Mouse (Mus musculus) spleen, adult 2 months (tissue): ENCODE measurements around the gene Prkcb. TPM values are rescaled to one million over a fixed set of nuclear protein-coding genes. Genes with fewer than 3 reads are reported as not detected.

Experiments used
- DNase-seq, 2 experiments: peaks; one replicate each; pipeline versions ENCODE4 v3.0.0 to v3.0.0-alpha.2; 2012 to 2021; ENCODE audit warnings: low spot score in 2 of 2, low read depth in 1 of 2
- H3K27ac ChIP-seq: fragments of 200-500 bp; 2 replicates; pipeline ENCODE4 v1.5.1; 2012; ENCODE audit warnings: low read length, inconsistent platforms; ENCODE audit not compliant: insufficient read depth
- H3K27me3 ChIP-seq: fragments of 200-500 bp; 2 replicates; pipeline ENCODE4 v1.6.1; 2012; ENCODE audit warnings: mild to moderate bottlenecking, moderate library complexity, low read length, inconsistent platforms; ENCODE audit not compliant: control insufficient read depth, insufficient read depth
- H3K36me3 ChIP-seq: fragments of 200-500 bp; 2 replicates; pipeline ENCODE4 v1.6.1; 2012; ENCODE audit warnings: mild to moderate bottlenecking, low read length, inconsistent platforms; ENCODE audit not compliant: control insufficient read depth, insufficient read depth
- H3K4me1 ChIP-seq: fragments of 200-500 bp; 2 replicates; pipeline ENCODE4 v1.6.1; 2011; ENCODE audit warnings: inconsistent platforms; ENCODE audit not compliant: control insufficient read depth, insufficient read depth, insufficient read length
- H3K4me3 ChIP-seq: fragments of 200-500 bp; 2 replicates; pipeline ENCODE4 v1.5.1; 2011; ENCODE audit warnings: mild to moderate bottlenecking, inconsistent platforms; ENCODE audit not compliant: insufficient read depth, insufficient read length; ENCODE audit errors: extremely low read depth
- CTCF ChIP-seq: fragments of 200-500 bp; IDR thresholded peaks from 2 replicates; pipeline ENCODE4 v1.5.1; 2011; ENCODE audit warnings: mild to moderate bottlenecking, inconsistent platforms; ENCODE audit not compliant: insufficient read depth, insufficient read length, insufficient replicate concordance; ENCODE audit errors: extremely low read depth
- POLR2A ChIP-seq: fragments of 200-500 bp; IDR thresholded peaks from 2 replicates; pipeline ENCODE4 v1.6.1; 2011; ENCODE audit warnings: low read depth, low read length, inconsistent platforms
- WGBS: fragments of 180-500 bp; shearing (Covaris S2); methylation state at CpG from one replicate; pipeline ENCODE4 v1.1.7; 2018; 5-methylcytosine and 5-hydroxymethylcytosine counted together
- polyA plus RNA-seq: library from polyadenylated mRNA; depleted of rRNA; stranded (reverse); fragments of >200 nt; gene quantifications from 2 replicates; pipeline ENCODE4 v1.2.3, GENCODE M21; 2012

Prkcb gene
- polyA plus RNA-seq, 1 experiment: 106 TPM

DNA sequence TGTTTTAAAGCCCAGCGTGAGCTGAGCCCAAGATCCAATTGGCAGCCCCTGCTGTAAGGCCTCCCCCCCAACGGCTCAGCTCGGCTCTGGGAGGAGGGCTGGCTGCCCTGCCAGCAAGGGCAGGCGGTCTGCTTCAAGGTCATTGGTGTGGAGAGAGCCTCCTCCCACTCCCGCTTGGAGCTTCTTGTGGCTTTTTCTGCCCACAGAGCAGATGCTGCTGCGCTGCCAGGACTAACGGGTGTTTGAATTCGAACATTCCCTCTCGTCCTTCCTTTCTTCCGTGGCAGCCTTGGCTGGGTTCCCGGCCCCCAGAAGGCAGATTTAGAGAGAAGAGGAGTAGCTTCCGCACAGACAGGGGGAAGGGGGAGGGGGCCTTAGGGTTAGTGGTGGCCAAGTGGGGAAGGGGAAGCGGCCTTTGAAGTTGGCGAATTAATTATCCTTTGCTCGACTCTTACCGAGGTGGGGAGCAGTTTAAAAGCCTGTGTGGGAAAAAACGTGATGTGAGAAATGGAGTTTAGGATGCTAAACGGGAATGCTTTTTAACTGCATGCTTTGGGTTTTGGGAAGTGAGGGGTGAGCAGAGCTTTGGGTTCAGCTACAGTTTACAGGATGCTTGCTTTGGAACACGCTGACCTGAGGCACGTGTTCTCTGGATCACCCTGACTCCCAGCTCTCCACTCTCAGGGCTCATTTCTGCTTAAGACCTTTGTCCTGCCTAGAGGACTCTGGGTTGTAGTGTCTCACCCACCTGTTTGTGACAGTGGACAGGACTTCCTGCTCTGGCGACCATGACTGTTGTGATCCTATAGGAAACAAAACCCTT lies 116.2 kb downstream of the Prkcb start:
- Histone ChIP-seq H3K4me3 (no peak overlapping the region), H3K27ac (peak overlapping the region; percentile 53)
- 7% methylated on average over 21 of the region's 21 CpGs for WGBS

DNA sequence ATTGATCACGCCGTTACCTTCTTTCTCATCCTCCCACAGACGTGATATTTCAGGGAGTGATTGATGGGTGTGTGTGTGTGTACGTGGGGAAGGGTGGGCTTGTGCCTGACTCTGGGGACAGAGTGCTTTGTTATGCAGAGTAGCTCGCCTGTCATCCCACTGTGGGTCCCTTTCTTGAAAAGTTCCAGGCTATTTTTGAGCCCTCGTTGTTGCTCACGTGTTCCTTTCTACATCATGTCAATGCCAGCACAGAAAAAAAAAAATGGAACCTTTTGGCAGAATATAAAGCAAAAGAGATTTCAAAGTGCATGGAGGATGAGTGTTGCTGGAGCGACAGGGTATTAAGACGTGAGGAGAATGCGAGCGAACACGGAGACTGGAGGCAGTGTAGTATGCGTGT lies 118.1 kb downstream of the Prkcb start:
- H3K4me3 ChIP-seq: no peak overlapping the region
- TF ChIP-seq CTCF (no peak), POLR2A (no peak)
- no peak for DNase-seq
- H3K27me3 ChIP-seq: no peaks in the 10 kb centered on the region
- H3K27ac ChIP-seq: no peak overlapping the region
- peaks cover 32% of the 10 kb centered on the region for H3K4me1 ChIP-seq
- WGBS: 90% methylated on average over 13 of the region's 13 CpGs
- no peaks in the 10 kb centered on the region for H3K36me3 ChIP-seq

More for the DNA sequence above, 116.2 kb downstream of the Prkcb start:
- Histone ChIP-seq H3K4me1 (peaks cover 32% of the 10 kb centered on the region), H3K36me3 (no peaks in the 10 kb centered on the region), H3K27me3 (no peaks in the 10 kb centered on the region)
- no peak for TF ChIP-seq POLR2A
- TF ChIP-seq CTCF: no peak
- DNase-seq: no peak

DNA sequence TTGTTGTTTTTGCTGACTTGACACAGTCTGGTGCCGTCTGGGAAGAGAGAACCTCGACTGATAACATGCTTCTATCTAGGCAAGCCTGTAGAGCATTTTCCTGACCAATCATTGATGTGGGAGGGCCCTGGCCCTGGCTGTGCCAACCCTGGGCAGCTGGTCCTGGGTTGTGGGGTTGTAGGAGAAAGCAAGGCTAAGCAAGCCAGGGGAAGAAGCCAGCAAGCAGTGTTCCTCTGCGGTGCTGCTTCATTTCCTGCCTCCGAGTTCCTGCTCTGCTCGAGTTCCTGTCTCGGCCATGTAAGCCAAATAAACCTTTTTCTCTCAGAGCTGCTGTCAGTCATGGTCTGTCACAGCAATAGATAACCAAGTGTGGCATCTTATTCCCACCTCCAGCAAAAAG lies 121.4 kb downstream of the Prkcb start:
- Histone ChIP-seq H3K4me3 (no peak overlapping the region), H3K36me3 (no peaks in the 10 kb centered on the region), H3K27ac (0 out of 2 replicates have a peak overlapping the region, but pooled peaks have one; percentile 37), H3K27me3 (no peaks in the 10 kb centered on the region), H3K4me1 (peaks cover 13% of the 10 kb centered on the region; the same call in 1 of the 2 replicates)
- WGBS: 32% methylated on average over 6 of the region's 6 CpGs
- TF ChIP-seq POLR2A (no peak), CTCF (no peak)
- no peak for DNase-seq

DNA sequence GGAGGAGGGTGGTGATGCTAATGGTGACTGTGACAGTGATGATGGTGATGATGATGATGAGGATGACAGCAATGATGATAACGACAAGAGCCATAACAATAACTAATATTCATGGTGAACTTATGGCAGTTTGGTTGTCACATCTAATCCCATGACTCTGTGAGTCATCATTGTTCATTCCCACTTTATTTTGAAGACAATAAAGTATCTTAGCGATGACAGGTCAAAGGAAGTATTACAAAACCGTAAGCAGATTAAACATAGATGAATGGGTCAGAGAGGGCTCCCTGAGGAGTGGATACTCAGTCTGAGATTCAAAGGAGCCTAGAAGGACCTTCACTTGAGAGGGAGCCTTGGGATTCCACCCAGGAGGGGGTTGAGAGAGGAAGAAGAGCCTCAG lies 122.3 kb downstream of the Prkcb start:
- peaks cover 14% of the 10 kb centered on the region for H3K4me1 ChIP-seq
- 90% methylated on average over 3 of the region's 3 CpGs for WGBS
- H3K27me3 ChIP-seq: no peaks in the 10 kb centered on the region
- no peak overlapping the region for H3K27ac ChIP-seq
- H3K4me3 ChIP-seq: no peak overlapping the region
- DNase-seq: no peak
- TF ChIP-seq CTCF: no peak
- no peak for TF ChIP-seq POLR2A
- no peaks in the 10 kb centered on the region for H3K36me3 ChIP-seq

DNA sequence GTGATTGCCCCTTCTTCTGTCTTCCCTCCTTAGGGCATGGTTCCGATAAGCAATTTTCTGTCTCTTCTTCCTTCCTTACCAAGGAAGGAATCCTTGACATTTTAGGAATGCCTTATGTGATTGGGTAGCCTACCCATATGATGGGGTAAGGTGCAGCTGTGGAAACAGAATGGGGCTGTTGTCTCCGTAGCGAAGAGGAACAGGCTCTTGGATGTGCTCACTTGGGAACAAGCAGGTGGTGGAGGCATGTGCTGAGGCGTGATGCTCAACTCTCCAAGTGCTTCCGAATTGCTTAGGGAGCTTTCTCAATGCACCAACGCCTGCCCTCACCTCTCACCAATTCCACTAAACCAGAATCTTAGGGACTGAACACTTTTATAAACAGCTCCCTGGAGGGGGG lies 124.7 kb downstream of the Prkcb start:
- H3K27ac ChIP-seq: no peak overlapping the region
- WGBS: 91% methylated on average over 6 of the region's 6 CpGs
- TF ChIP-seq CTCF (no peak), POLR2A (no peak)
- no peak overlapping the region for H3K4me3 ChIP-seq
- no peaks in the 10 kb centered on the region for H3K27me3 ChIP-seq
- DNase-seq: no peak
- H3K4me1 ChIP-seq: peaks cover 14% of the 10 kb centered on the region
- 0 out of 2 replicates have a peak, but pooled peaks cover 2% of the 10 kb centered on the region for H3K36me3 ChIP-seq

DNA sequence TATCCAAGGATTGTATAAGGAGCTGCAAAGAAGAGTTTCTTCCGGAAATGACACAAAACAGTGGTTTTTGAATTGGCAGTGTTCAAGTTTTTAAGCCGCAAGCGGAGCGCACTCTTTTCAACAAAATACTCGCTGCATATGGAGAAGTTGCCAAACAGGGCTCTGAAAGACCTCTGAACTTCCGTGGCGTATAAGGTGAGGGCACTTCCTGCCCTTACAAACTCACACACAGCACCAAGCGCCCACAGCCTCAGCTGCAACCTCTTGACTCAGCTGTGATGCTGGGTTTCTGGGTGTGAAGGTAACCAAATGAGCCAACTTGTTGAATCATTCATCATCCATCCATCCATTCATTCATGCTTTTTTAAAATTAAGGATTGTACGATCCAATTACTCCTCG lies 125.6 kb downstream of the Prkcb start:
- H3K27ac ChIP-seq: peak overlapping the region; percentile 26; the same call in 1 of the 2 replicates
- TF ChIP-seq CTCF (no peak), POLR2A (no peak)
- WGBS: 49% methylated on average over 10 of the region's 10 CpGs

DNA sequence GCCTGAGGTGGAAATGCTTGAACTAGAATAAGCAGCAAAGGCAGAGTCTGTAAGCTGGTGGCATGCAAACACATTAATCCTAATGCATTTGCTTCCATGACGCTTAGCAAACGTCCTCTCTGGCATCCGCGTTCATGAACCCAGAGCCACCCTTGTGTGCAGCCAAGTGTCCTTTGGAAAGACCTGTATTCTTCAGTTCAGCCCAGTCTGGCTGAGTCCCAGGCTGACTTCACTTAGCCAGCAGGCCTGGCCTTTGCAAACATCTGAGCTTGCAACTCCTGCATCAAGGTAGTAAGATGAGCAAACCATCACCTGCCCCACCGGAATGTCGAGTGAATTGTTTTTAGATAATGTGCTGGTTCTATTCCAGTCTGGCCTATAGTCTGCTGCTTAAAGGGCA lies 126.1 kb downstream of the Prkcb start:
- Histone ChIP-seq H3K27ac (peak overlapping the region; percentile 26; the same call in 1 of the 2 replicates), H3K27me3 (no peaks in the 10 kb centered on the region), H3K4me1 (peaks cover 14% of the 10 kb centered on the region), H3K4me3 (no peak overlapping the region), H3K36me3 (0 out of 2 replicates have a peak, but pooled peaks cover 2% of the 10 kb centered on the region)
- 95% methylated on average over 6 of the region's 6 CpGs for WGBS
- no peak for DNase-seq
- TF ChIP-seq POLR2A (no peak), CTCF (no peak)

More for the DNA sequence above, 125.6 kb downstream of the Prkcb start:
- Histone ChIP-seq H3K4me1 (peaks cover 14% of the 10 kb centered on the region), H3K4me3 (no peak overlapping the region), H3K27me3 (no peaks in the 10 kb centered on the region), H3K36me3 (0 out of 2 replicates have a peak, but pooled peaks cover 2% of the 10 kb centered on the region)
- peak in 1 of 2 experiments; percentile 24 for DNase-seq
